Mouse (Mus musculus) bone marrow macrophage, adult 2 months (primary cell): ENCODE data around the gene Aldh3b1. TPM values are rescaled to one million over a fixed set of nuclear protein-coding genes. Genes with fewer than 3 reads are reported as not detected.
"Not testable (repeated sequence)": the region's sequence is repeated elsewhere in the genome, so short reads cannot be mapped to it uniquely, and the experiment has no call there.

ENCODE experiments used
- H3K27ac ChIP-seq: 2 replicates; pipeline ENCODE4 v1.5.1; 2012; ENCODE audit warnings: low read depth, low read length; ENCODE audit not compliant: insufficient read depth
- H3K4me1 ChIP-seq: 2 replicates; pipeline ENCODE4 v1.6.1; 2012; ENCODE audit warnings: low read length; ENCODE audit not compliant: control insufficient read depth, insufficient read depth
- H3K4me3 ChIP-seq: 2 replicates; pipeline ENCODE4 v1.5.1; 2012; ENCODE audit warnings: mild to moderate bottlenecking, low read length, moderate library complexity; ENCODE audit not compliant: insufficient read depth
- CTCF ChIP-seq: IDR thresholded peaks from 2 replicates; pipeline ENCODE4 v1.5.1; 2012; ENCODE audit warnings: low read depth, mild to moderate bottlenecking, low read length, moderate library complexity
- POLR2A ChIP-seq: IDR thresholded peaks from 2 replicates; pipeline ENCODE4 v1.6.1; 2012; ENCODE audit warnings: mild to moderate bottlenecking, low read depth, low read length, borderline replicate concordance
- polyA plus RNA-seq: library from polyadenylated mRNA; stranded (reverse); fragments of >200 nt; gene quantifications from 2 replicates; pipeline ENCODE4 v1.2.4, GENCODE M21; 2012; ENCODE audit not compliant: missing spikeins, insufficient read depth, insufficient read length

Aldh3b1 gene
- polyA plus RNA-seq: 83.9 and 85.6 TPM in 2 replicates

DNA sequence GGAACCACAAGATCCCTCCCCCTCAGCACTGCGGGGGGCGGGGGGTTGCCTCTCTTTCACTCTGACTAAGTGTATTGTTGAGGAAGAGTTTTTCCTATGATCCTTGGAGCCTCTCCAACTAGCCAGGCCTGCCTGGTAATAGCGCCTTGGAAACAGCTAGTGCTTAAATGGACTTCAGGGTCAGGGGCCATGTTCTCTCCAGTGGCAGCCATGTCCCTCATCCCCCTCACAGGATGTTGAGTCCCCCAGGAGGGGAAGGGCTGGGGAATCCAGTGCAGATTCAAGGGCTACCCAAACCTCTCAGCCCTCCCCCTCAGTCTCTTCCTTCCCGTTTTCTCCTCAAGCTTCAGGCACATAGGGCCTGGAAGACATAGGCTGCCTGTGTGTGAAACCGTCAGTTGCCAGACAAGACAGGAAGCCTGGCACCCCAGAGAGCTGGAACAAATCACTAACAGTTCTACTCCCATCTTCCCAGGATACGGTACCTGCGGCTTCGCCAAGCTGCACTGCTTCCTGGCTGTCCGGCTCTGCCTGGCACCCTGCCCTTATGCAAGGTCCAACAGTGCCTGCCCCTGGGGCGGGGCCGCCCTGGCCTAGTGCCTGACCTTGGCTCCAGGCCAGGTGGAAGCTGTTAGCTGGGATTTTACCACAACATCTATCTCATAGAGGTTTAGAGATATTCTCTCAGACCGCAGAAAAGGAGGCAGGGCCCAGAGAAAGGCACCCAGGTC, at the start of gene Aldh3b1:
Gene Aldh3b1, minus strand, starts transcription at position 598 of the 731 bp plus-strand sequence.
- H3K27ac ChIP-seq: peak within 1 kb of the TSS; percentile 90
- H3K4me3 ChIP-seq: peak within 1 kb of the TSS; percentile 60
- TF ChIP-seq CTCF (no peak), POLR2A (no peak)
- peaks cover 71% of the 10 kb centered on the region for H3K4me1 ChIP-seq

DNA sequence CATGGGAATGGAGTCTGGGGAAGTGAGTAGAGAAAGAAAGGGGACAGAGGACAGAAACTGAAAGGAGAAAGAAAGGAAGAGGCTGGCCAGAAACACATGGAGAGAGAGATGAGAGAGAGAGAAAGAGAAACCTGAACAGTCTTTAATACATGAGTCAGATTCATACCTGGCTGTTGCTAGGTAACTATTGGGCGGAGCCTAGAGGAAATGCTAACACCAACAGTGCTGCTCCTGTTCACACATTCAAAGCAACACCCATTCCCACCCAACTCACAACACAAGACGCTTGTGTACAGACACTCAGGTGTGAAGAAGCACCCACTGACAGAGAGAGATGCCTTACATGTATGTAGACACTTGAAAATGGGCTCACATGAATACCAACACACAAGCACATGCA, 46.3 kb upstream of the Aldh3b1 start:
- no peaks in the 10 kb centered on the region for H3K4me1 ChIP-seq
- H3K27ac ChIP-seq: no peak overlapping the region
- no peak for TF ChIP-seq CTCF
- TF ChIP-seq POLR2A: no peak
- H3K4me3 ChIP-seq: no peak overlapping the region

- H3K4me3 ChIP-seq, H3K27ac ChIP-seq, H3K4me1 ChIP-seq: not testable (repeated sequence)
Measured at GRCm38 (mm10) chr19:3974608-3975007, 45.0 kb upstream of the Aldh3b1 start.

- Histone ChIP-seq H3K4me3 (no peak within 1 kb of the TSS), H3K4me1 (no peaks in the 10 kb centered on the region), H3K27ac (no peak within 1 kb of the TSS)
- TF ChIP-seq CTCF (no peak), POLR2A (no peak)
Measured at GRCm38 (mm10) chr19:3972229-3972628, 42.6 kb upstream of the Aldh3b1 start, which contains the start of gene Aldh3b2. Gene Aldh3b2 (plus strand): TSS chr19:3972328.

DNA sequence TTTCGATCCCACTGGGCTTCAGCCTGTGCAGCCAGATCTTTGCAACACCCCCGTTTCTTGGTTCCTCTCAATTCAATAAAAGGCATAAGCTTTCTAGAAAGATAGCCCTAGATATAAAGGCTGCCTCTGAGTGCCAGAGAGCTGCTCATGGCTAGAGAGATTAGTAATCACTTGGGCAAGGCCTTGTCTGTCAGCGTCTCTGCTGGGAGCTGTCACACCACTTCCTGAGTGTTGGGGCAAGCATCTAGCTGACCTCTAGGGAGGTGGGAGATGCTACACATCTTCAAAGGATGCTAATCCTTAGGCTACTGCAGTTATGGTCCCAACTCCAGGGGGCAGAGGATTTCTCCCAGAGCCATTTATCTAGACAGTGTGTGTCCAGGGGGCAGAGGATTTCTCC, 37.6 kb upstream of the Aldh3b1 start:
- no peak for TF ChIP-seq CTCF
- H3K4me3 ChIP-seq: no peak overlapping the region
- no peak overlapping the region for H3K27ac ChIP-seq
- H3K4me1 ChIP-seq: no peaks in the 10 kb centered on the region

- Histone ChIP-seq H3K27ac (no peak overlapping the region), H3K4me1 (no peaks in the 10 kb centered on the region), H3K4me3 (no peak overlapping the region)
- TF ChIP-seq POLR2A: no peak
- TF ChIP-seq CTCF: no peak
Measured at GRCm38 (mm10) chr19:3966330-3967075, 36.9 kb upstream of the Aldh3b1 start.

DNA sequence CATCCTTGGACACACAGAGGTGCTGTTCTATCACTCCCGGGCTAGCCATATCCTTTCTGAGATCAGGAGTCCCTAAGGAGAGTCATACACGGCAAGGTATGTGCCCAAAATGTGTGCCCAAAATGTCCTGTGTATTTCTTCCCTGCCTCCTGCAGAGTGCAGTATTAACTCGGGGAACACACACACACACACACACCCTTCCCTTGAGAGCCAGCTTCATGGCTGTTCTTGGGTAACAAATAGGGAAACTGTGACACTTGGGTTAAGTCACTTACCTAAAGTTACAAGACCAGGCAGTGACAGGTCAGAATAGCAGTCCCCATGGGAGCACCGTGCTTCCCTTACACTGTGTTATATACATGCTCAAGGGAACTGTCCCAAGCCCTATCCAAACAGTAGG, 34.4 kb upstream of the Aldh3b1 start:
- Histone ChIP-seq H3K4me1 (no peaks in the 10 kb centered on the region), H3K4me3 (no peak overlapping the region), H3K27ac (no peak overlapping the region)
- TF ChIP-seq CTCF: no peak

GRCm38 (mm10) chr19:3962469-3962868, 32.9 kb upstream of the Aldh3b1 start:
- Histone ChIP-seq H3K4me3 (no peak overlapping the region), H3K4me1 (no peaks in the 10 kb centered on the region), H3K27ac (no peak overlapping the region)
- peak; percentile 62 for TF ChIP-seq CTCF
- no peak for TF ChIP-seq POLR2A

GRCm38 (mm10) chr19:3961805-3962204, 32.2 kb upstream of the Aldh3b1 start:
- not testable (repeated sequence) for H3K4me1 ChIP-seq, H3K4me3 ChIP-seq, H3K27ac ChIP-seq

DNA sequence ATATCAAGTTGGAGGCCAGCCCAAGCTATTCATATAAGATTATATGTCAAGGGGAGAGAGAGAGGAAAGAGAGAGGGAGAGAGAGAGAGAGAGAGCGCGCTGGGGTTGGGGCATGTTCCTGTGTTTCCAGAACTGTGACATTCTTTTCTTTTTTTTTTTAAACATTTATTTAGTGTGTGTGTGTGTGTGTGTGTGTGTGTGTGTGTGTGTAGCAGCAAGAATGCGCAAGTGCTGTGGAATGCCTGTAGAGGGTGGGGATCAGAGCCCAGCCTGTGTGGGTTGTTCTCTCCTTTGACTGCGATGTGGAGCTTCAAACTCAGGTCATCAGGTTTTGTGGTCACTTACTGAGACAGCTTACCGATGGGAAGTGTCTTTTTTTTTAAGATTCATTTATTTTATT, 30.6 kb upstream of the Aldh3b1 start:
- no peaks in the 10 kb centered on the region for H3K4me1 ChIP-seq
- no peak overlapping the region for H3K27ac ChIP-seq
- TF ChIP-seq POLR2A (no peak), CTCF (no peak)
- no peak overlapping the region for H3K4me3 ChIP-seq

DNA sequence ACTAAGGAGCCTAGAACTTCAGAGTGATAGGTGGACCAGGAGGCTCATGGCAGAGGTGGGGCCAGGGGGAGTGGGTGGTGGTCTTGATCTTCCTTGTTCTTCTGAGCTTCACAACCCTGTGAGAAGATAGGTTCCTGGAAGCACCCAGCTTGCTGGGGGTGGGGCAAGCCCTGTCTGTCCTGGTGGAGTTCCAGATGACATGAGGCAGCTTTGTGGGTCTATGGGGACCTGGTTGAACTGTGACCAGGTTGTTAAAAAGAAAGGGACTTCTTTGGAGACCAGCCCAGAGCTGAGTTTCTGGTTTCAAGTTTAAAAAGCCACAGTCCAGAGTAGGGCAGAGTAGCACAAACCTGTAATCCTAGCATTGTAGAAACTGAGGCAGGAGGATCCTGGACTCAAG, 29.4 kb upstream of the Aldh3b1 start:
- TF ChIP-seq CTCF: no peak
- no peak for TF ChIP-seq POLR2A
- H3K4me1 ChIP-seq: peaks cover 3% of the 10 kb centered on the region; the same call in 1 of the 2 replicates
- no peak overlapping the region for H3K4me3 ChIP-seq
- H3K27ac ChIP-seq: no peak overlapping the region
